Comparison of ENCODE assay signal across 18 mouse cellular contexts in the genomic region with DNA sequence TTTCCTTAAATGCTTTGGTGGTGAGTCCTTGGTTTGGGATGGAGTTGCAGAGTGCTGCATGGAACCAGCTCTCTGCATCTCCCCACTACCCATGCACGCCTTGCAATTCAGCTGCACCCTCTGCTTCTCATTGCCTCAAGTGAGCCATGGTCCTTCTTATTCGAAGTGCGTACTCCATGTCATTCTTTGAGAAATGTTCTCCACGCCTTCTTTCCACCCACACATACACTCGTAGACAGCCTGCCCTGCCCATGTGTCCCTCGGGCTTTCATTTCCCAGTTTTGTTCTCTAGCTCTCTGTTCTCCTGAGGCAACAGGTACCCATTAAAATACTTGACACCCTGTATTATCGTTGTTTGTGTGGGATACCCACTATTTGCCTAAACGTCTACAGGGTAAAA.
DNase-seq lines count a peak whose midpoint lies in the region; ATAC-seq and TF ChIP-seq lines count a peak whose summit lies in the region.
"Had no signal": no experiment of that assay in that cellular context is flagged by ENCODE, and none has a peak within 500 bp of the region (broad histone marks: within the 10 kb centered on the region; RNA-seq: fewer than 3 reads in every experiment).

No protein-coding gene starts in this region.

- H3K4me2 ChIP-seq in kidney, embryonic 15.5 days = no peak overlapping the region
- H3K4me2 ChIP-seq in limb, embryonic 14.5 days (replicated peaks; ENCODE audit: low read depth, low read length, severe bottlenecking) = no peak overlapping the region
- H3K4me2 ChIP-seq: forebrain, embryonic 15.5 days; hindbrain, embryonic 13.5 days; liver, embryonic 15.5 days had no signal

- H3K9ac ChIP-seq in kidney, embryonic 15.5 days = no peak overlapping the region
- no peak overlapping the region for H3K9ac ChIP-seq in limb, embryonic 14.5 days (ENCODE audit: low read depth, low read length, severe bottlenecking)
- H3K9ac ChIP-seq: forebrain, embryonic 15.5 days; hindbrain, embryonic 13.5 days; liver, embryonic 15.5 days had no signal

- no peak for TF ChIP-seq POLR2A in limb, embryonic 14.5 days (IDR thresholded peaks at IDR 0.05; ENCODE audit: borderline replicate concordance, extremely low read depth, insufficient read depth, insufficient read length)

- H3K4me1 ChIP-seq in kidney, embryonic 15.5 days = peaks cover 65% of the 10 kb centered on the region
- peaks cover 59% of the 10 kb centered on the region for H3K4me1 ChIP-seq in limb, embryonic 14.5 days (ENCODE audit: control insufficient read depth, insufficient read depth, low read length)

- H3K36me3 ChIP-seq in kidney, embryonic 15.5 days = peaks cover 35% of the 10 kb centered on the region
- peaks cover 29% of the 10 kb centered on the region for H3K36me3 ChIP-seq in limb, embryonic 14.5 days (ENCODE audit: control insufficient read depth, insufficient read depth, low read length)
- H3K36me3 ChIP-seq: forebrain, embryonic 15.5 days; G1E; hindbrain, embryonic 13.5 days had no signal

- no peak overlapping the region for H3K4me3 ChIP-seq in kidney, embryonic 15.5 days (replicated peaks)
- H3K4me3 ChIP-seq in limb, embryonic 14.5 days (replicated peaks; ENCODE audit: low read length) = no peak overlapping the region
- H3K4me3 ChIP-seq: erythroblast, embryonic 14.5 days; forebrain, embryonic 15.5 days; hindbrain, embryonic 13.5 days; liver, embryonic 15.5 days had no signal

- 73% methylated on average over 8 of the region's 8 CpGs for WGBS in kidney, embryonic 15.5 days
- 73% methylated on average over 8 of the region's 8 CpGs for WGBS in limb, embryonic 14.5 days

- H3K9me3 ChIP-seq in kidney, embryonic 15.5 days (replicated peaks) = no peaks in the 10 kb centered on the region
- no peaks in the 10 kb centered on the region for H3K9me3 ChIP-seq in limb, embryonic 14.5 days (ENCODE audit: control insufficient read depth, low read length)
- H3K9me3 ChIP-seq: forebrain, embryonic 15.5 days; hindbrain, embryonic 13.5 days; liver, embryonic 15.5 days had no signal

- H3K27ac ChIP-seq in kidney, embryonic 15.5 days = peak overlapping the region; percentile 46; the same call in 1 of the 2 replicates
- H3K27ac ChIP-seq in limb, embryonic 14.5 days (replicated peaks; ENCODE audit: low read depth, low read length) = peak overlapping the region; percentile 52
- H3K27ac ChIP-seq: forebrain, embryonic 15.5 days; hindbrain, embryonic 13.5 days; liver, embryonic 15.5 days had no signal

- ATAC-seq in kidney, embryonic 15.5 days (replicated peaks; ENCODE audit: low FRiP score) = no peak
- no peak for ATAC-seq in limb, embryonic 14.5 days (ENCODE audit: low FRiP score, low read depth)
- ATAC-seq: CD4-positive, CD25-positive, alpha-beta regulatory T cell, adult 4 months; forebrain, embryonic 15.5 days had no signal

- DNase-seq in kidney, adult 11 months = no peak
- DNase-seq in 3T3-L1 (ENCODE audit: low read depth, low spot score) = peak; percentile 21
- peak; percentile 55 for DNase-seq in brain, adult 2 months (ENCODE audit: low read depth, low spot score)
- DNase-seq in limb, embryonic 14.5 days (ENCODE audit: low spot score) = no peak
- DNase-seq in embryo, embryonic 9.5 days (ENCODE audit: extremely low spot score) = no peak
- DNase-seq in testis, postnatal 14 days (ENCODE audit: low spot score) = no peak
- DNase-seq: cerebellum, adult 9-10 months; kidney, adult 8-10 months; layer of hippocampus, postnatal 36 days; lung, postnatal 14 days; thymus, postnatal 14 days had no signal

- H3K27me3 ChIP-seq in kidney, embryonic 15.5 days = no peaks in the 10 kb centered on the region
- no peaks in the 10 kb centered on the region for H3K27me3 ChIP-seq in limb, embryonic 14.5 days (ENCODE audit: control insufficient read depth, insufficient read depth, low read length)
- H3K27me3 ChIP-seq: forebrain, embryonic 15.5 days; hindbrain, embryonic 13.5 days; liver, embryonic 15.5 days had no signal

Comparison
In these comparisons a context has a peak if more than half of its experiments do, and no peak if none do; other contexts are left out.
1. DNase-seq: peak in 3T3-L1 (single experiment) and brain, adult 2 months (single experiment); none in kidney, adult 11 months (single experiment), limb, embryonic 14.5 days (single experiment), embryo, embryonic 9.5 days (single experiment) and testis, postnatal 14 days (single experiment).